Mouse (Mus musculus): ENCODE measurements around the gene Eps8l1. TPM values are rescaled to one million over a fixed set of nuclear protein-coding genes. Genes with fewer than 3 reads are reported as not detected.

Gene Eps8l1
- polyA plus RNA-seq, 1 experiment from 2014 or later: 3.0 TPM

- no peaks in the 10 kb centered on the region; the same call in 1 of the 2 replicates for H3K36me3 ChIP-seq (replicated peaks; ENCODE audit: control insufficient read depth, insufficient read depth, low read depth, low read length)
- ATAC-seq (replicated peaks; ENCODE audit: insufficient number of reproducible peaks, low FRiP score, low TSS enrichment, low read depth) (no peak), DNase-seq (ENCODE audit: low spot score) (no peak)
- H3K9me3 ChIP-seq (replicated peaks; ENCODE audit: control insufficient read depth, low read length): no peaks in the 10 kb centered on the region
- H3K27ac ChIP-seq (replicated peaks; ENCODE audit: low read depth, low read length): no peak overlapping the region
- 91% methylated on average over 4 of the region's 4 CpGs for WGBS
- H3K4me2 ChIP-seq (ENCODE audit: low read depth, low read length): no peak overlapping the region
- H3K4me3 ChIP-seq (ENCODE audit: low read depth, low read length): no peak overlapping the region
- no peak overlapping the region for H3K9ac ChIP-seq (replicated peaks; ENCODE audit: low read length)
- H3K27me3 ChIP-seq (ENCODE audit: control insufficient read depth, insufficient read depth, low read length): no peaks in the 10 kb centered on the region
- no peaks in the 10 kb centered on the region for H3K4me1 ChIP-seq (ENCODE audit: control insufficient read depth, insufficient read depth, low read length)
These were observed 38.6 kb downstream of the Eps8l1 start for GRCm38 (mm10) chr7:4499034-4499433.

- Histone ChIP-seq H3K4me1 (ENCODE audit: control insufficient read depth, insufficient read depth, low read length) (no peaks in the 10 kb centered on the region), H3K36me3 (replicated peaks; ENCODE audit: control insufficient read depth, insufficient read depth, low read depth, low read length) (no peaks in the 10 kb centered on the region; the same call in 1 of the 2 replicates), H3K9me3 (replicated peaks; ENCODE audit: control insufficient read depth, low read length) (no peaks in the 10 kb centered on the region), H3K27me3 (ENCODE audit: control insufficient read depth, insufficient read depth, low read length) (no peaks in the 10 kb centered on the region), H3K9ac (replicated peaks; ENCODE audit: low read length) (peak overlapping the region; percentile 90), H3K4me2 (ENCODE audit: low read depth, low read length) (peak overlapping the region; percentile 51), H3K4me3 (ENCODE audit: low read depth, low read length) (peak overlapping the region; percentile 89), H3K27ac (replicated peaks; ENCODE audit: low read depth, low read length) (peak overlapping the region; percentile 76)
- under 1% methylated on average over 33 of the region's 52 CpGs for WGBS
- ATAC-seq (replicated peaks; ENCODE audit: insufficient number of reproducible peaks, low FRiP score, low TSS enrichment, low read depth): peak; percentile 32
- peak; percentile 21 for DNase-seq (ENCODE audit: low spot score)
These were observed 40.5 kb downstream of the Eps8l1 start for GRCm38 (mm10) chr7:4500892-4501471.

GRCm38 (mm10) chr7:4501558-4502397 is 41.3 kb downstream of the Eps8l1 start, which contains the start of gene Ppp1r12c:
Gene Ppp1r12c, minus strand, starts transcription at chr7:4501680.
- Histone ChIP-seq H3K36me3 (replicated peaks; ENCODE audit: control insufficient read depth, insufficient read depth, low read depth, low read length) (no peaks in the 10 kb centered on the region), H3K27ac (replicated peaks; ENCODE audit: low read depth, low read length) (peak within 1 kb of the TSS; percentile 76), H3K4me2 (ENCODE audit: low read depth, low read length) (peak within 1 kb of the TSS; percentile 51), H3K4me1 (ENCODE audit: control insufficient read depth, insufficient read depth, low read length) (no peaks in the 10 kb centered on the region), H3K4me3 (ENCODE audit: low read depth, low read length) (peak within 1 kb of the TSS; percentile 89), H3K27me3 (ENCODE audit: control insufficient read depth, insufficient read depth, low read length) (no peaks in the 10 kb centered on the region), H3K9ac (replicated peaks; ENCODE audit: low read length) (peak within 1 kb of the TSS; percentile 90), H3K9me3 (replicated peaks; ENCODE audit: control insufficient read depth, low read length) (no peaks in the 10 kb centered on the region)
- peak; percentile 80 for ATAC-seq (replicated peaks; ENCODE audit: insufficient number of reproducible peaks, low FRiP score, low TSS enrichment, low read depth)
- under 1% methylated on average over 62 of the region's 62 CpGs for WGBS
- DNase-seq (ENCODE audit: low spot score): peak; percentile 95

GRCm38 (mm10) chr7:4502421-4503090 is 42.1 kb downstream of the Eps8l1 start:
- Histone ChIP-seq H3K4me3 (ENCODE audit: low read depth, low read length) (peak overlapping the region; percentile 89), H3K4me2 (ENCODE audit: low read depth, low read length) (peak overlapping the region; percentile 51), H3K36me3 (replicated peaks; ENCODE audit: control insufficient read depth, insufficient read depth, low read depth, low read length) (no peaks in the 10 kb centered on the region), H3K4me1 (ENCODE audit: control insufficient read depth, insufficient read depth, low read length) (no peaks in the 10 kb centered on the region), H3K9ac (replicated peaks; ENCODE audit: low read length) (peak overlapping the region; percentile 90), H3K27me3 (ENCODE audit: control insufficient read depth, insufficient read depth, low read length) (no peaks in the 10 kb centered on the region), H3K27ac (replicated peaks; ENCODE audit: low read depth, low read length) (no peak overlapping the region), H3K9me3 (replicated peaks; ENCODE audit: control insufficient read depth, low read length) (no peaks in the 10 kb centered on the region)
- ATAC-seq (replicated peaks; ENCODE audit: insufficient number of reproducible peaks, low FRiP score, low TSS enrichment, low read depth): no peak
- peak; percentile 71 for DNase-seq (ENCODE audit: low spot score)
- 12% methylated on average over 14 of the region's 14 CpGs for WGBS

GRCm38 (mm10) chr7:4503100-4503499 is 42.6 kb downstream of the Eps8l1 start:
- ATAC-seq (replicated peaks; ENCODE audit: insufficient number of reproducible peaks, low FRiP score, low TSS enrichment, low read depth) (no peak), DNase-seq (ENCODE audit: low spot score) (no peak)
- no peak overlapping the region for H3K4me3 ChIP-seq (ENCODE audit: low read depth, low read length)
- H3K4me1 ChIP-seq (ENCODE audit: control insufficient read depth, insufficient read depth, low read length): no peaks in the 10 kb centered on the region
- H3K27me3 ChIP-seq (ENCODE audit: control insufficient read depth, insufficient read depth, low read length): no peaks in the 10 kb centered on the region
- no peak overlapping the region for H3K4me2 ChIP-seq (ENCODE audit: low read depth, low read length)
- no peak overlapping the region for H3K27ac ChIP-seq (replicated peaks; ENCODE audit: low read depth, low read length)
- H3K9ac ChIP-seq (replicated peaks; ENCODE audit: low read length): no peak overlapping the region
- 83% methylated on average over 4 of the region's 4 CpGs for whole genome bisulfite sequencing
- H3K36me3 ChIP-seq (replicated peaks; ENCODE audit: control insufficient read depth, insufficient read depth, low read depth, low read length): no peaks in the 10 kb centered on the region
- no peaks in the 10 kb centered on the region for H3K9me3 ChIP-seq (replicated peaks; ENCODE audit: control insufficient read depth, low read length)

GRCm38 (mm10) chr7:4503858-4504257 is 43.4 kb downstream of the Eps8l1 start:
- Histone ChIP-seq H3K4me3 (ENCODE audit: low read depth, low read length) (no peak overlapping the region), H3K9ac (replicated peaks; ENCODE audit: low read length) (no peak overlapping the region), H3K36me3 (replicated peaks; ENCODE audit: control insufficient read depth, insufficient read depth, low read depth, low read length) (no peaks in the 10 kb centered on the region), H3K9me3 (replicated peaks; ENCODE audit: control insufficient read depth, low read length) (no peaks in the 10 kb centered on the region), H3K4me1 (ENCODE audit: control insufficient read depth, insufficient read depth, low read length) (no peaks in the 10 kb centered on the region), H3K27ac (replicated peaks; ENCODE audit: low read depth, low read length) (no peak overlapping the region), H3K27me3 (ENCODE audit: control insufficient read depth, insufficient read depth, low read length) (no peaks in the 10 kb centered on the region), H3K4me2 (ENCODE audit: low read depth, low read length) (no peak overlapping the region)
- DNase-seq (ENCODE audit: low spot score) (no peak), ATAC-seq (replicated peaks; ENCODE audit: insufficient number of reproducible peaks, low FRiP score, low TSS enrichment, low read depth) (no peak)
- WGBS: 74% methylated on average over 5 of the region's 5 CpGs

- H3K4me3 ChIP-seq (ENCODE audit: low read depth, low read length): no peak overlapping the region
- H3K9ac ChIP-seq (replicated peaks; ENCODE audit: low read length): no peak overlapping the region
- H3K4me2 ChIP-seq (ENCODE audit: low read depth, low read length): no peak overlapping the region
- DNase-seq (ENCODE audit: low spot score) (no peak), ATAC-seq (replicated peaks; ENCODE audit: insufficient number of reproducible peaks, low FRiP score, low TSS enrichment, low read depth) (no peak)
- 65% methylated on average over 11 of the region's 11 CpGs for WGBS
- no peaks in the 10 kb centered on the region for H3K36me3 ChIP-seq (replicated peaks; ENCODE audit: control insufficient read depth, insufficient read depth, low read depth, low read length)
- H3K27ac ChIP-seq (replicated peaks; ENCODE audit: low read depth, low read length): no peak overlapping the region
- H3K4me1 ChIP-seq (ENCODE audit: control insufficient read depth, insufficient read depth, low read length): no peaks in the 10 kb centered on the region
- H3K9me3 ChIP-seq (replicated peaks; ENCODE audit: control insufficient read depth, low read length): no peaks in the 10 kb centered on the region
- H3K27me3 ChIP-seq (ENCODE audit: control insufficient read depth, insufficient read depth, low read length): no peaks in the 10 kb centered on the region
These were observed 44.4 kb downstream of the Eps8l1 start for GRCm38 (mm10) chr7:4504646-4505435.

Data from embryonic facial prominence, embryonic 11.5 days (tissue).